Mouse (Mus musculus) cerebellum, adult 11 months (tissue): ENCODE data around the gene Ccr1l1.

Source experiments
- DNase-seq: peaks from one replicate; pipeline ENCODE4 v3.0.0; 2022

Ccr1l1 gene

GRCm38 (mm10) chr9:123957911-123958413 lies 20.2 kb downstream of the Ccr1l1 start:
- no peak for DNase-seq

GRCm38 (mm10) chr9:123956892-123957291 lies 21.3 kb downstream of the Ccr1l1 start:
- DNase-seq, result no peak

- no peak for DNase-seq
These were observed 24.7 kb downstream of the Ccr1l1 start for GRCm38 (mm10) chr9:123953551-123953950.

- no peak for DNase-seq
These were observed 27.0 kb downstream of the Ccr1l1 start for GRCm38 (mm10) chr9:123951176-123951575.

GRCm38 (mm10) chr9:123949432-123949831 lies 28.8 kb downstream of the Ccr1l1 start:
- no peak for DNase-seq

GRCm38 (mm10) chr9:123947815-123948214 lies 30.4 kb downstream of the Ccr1l1 start:
- no peak for DNase-seq

GRCm38 (mm10) chr9:123942025-123942424 lies 36.2 kb downstream of the Ccr1l1 start:
- no peak for DNase-seq

GRCm38 (mm10) chr9:123941316-123941715 lies 36.9 kb downstream of the Ccr1l1 start:
- DNase-seq, result no peak

GRCm38 (mm10) chr9:123940628-123941027 lies 37.6 kb downstream of the Ccr1l1 start:
- DNase-seq, result no peak

GRCm38 (mm10) chr9:123940168-123940567 lies 38.0 kb downstream of the Ccr1l1 start:
- no peak for DNase-seq

GRCm38 (mm10) chr9:123937989-123938388 lies 40.2 kb downstream of the Ccr1l1 start:
- DNase-seq, result no peak

GRCm38 (mm10) chr9:123936604-123937280 lies 41.5 kb downstream of the Ccr1l1 start:
- DNase-seq, result no peak

GRCm38 (mm10) chr9:123935776-123936175 lies 42.4 kb downstream of the Ccr1l1 start:
- DNase-seq, result no peak

- DNase-seq, result no peak
These were observed 42.9 kb downstream of the Ccr1l1 start for GRCm38 (mm10) chr9:123935346-123935745.

- DNase-seq, result no peak
These were observed 44.3 kb downstream of the Ccr1l1 start for GRCm38 (mm10) chr9:123933716-123934445.

- DNase-seq, result no peak
These were observed 45.1 kb downstream of the Ccr1l1 start for GRCm38 (mm10) chr9:123932911-123933675.

GRCm38 (mm10) chr9:123931761-123932700 lies 46.2 kb downstream of the Ccr1l1 start:
- no peak for DNase-seq

- DNase-seq, result no peak
These were observed 47.3 kb downstream of the Ccr1l1 start for GRCm38 (mm10) chr9:123930926-123931325.

- no peak for DNase-seq
These were observed 47.7 kb downstream of the Ccr1l1 start for GRCm38 (mm10) chr9:123930476-123930875.

- DNase-seq, result no peak
These were observed 48.3 kb downstream of the Ccr1l1 start for GRCm38 (mm10) chr9:123929936-123930335.

GRCm38 (mm10) chr9:123928759-123929246 lies 49.4 kb downstream of the Ccr1l1 start:
- no peak for DNase-seq

GRCm38 (mm10) chr9:123928118-123928758 lies 50.0 kb downstream of the Ccr1l1 start:
- no peak for DNase-seq
